Mouse (Mus musculus): ENCODE measurements around the gene Fry. TPM values are rescaled to one million over a fixed set of nuclear protein-coding genes. Genes with fewer than 3 reads are reported as not detected.
A peak's percentile ranks its signal among the peaks of the same experiment; 100 is the strongest.

Gene Fry
- total and polyA plus RNA-seq, 3 experiments = 1.9 to 2.3 TPM; not detected in 1

DNA sequence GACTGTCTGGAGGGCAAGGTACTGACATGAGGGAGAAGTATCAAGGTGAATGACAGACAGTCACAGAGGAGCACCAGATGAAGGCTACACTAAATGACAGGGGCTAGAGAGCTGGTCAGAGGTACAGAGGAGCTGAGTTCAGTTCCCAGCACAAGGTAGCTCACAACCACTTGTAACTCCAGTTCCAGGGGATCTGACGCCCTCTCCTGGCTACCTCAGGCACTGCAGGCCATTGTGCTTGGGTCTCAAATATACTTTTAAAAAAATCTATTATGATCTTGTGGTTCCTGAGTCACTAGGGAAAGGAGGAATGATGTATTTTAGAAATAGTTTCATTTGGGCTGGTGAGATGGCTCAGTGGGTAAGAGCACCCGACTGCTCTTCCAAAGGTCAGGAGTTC lies 229.4 kb downstream of the Fry start:
- H3K27ac ChIP-seq (ENCODE audit: control insufficient read depth, low read depth, low read length) = no peak overlapping the region
- TF ChIP-seq GATA1 (IDR thresholded peaks at IDR 0.05; ENCODE audit: low read depth, low read length) (no peak), USF2 (IDR thresholded peaks at IDR 0.05; ENCODE audit: borderline replicate concordance in 1 of 2, insufficient read depth in 1 of 2, low read depth in 1 of 2, low read length in 2 of 2) (no peak), SMC3 (IDR thresholded peaks at IDR 0.05; ENCODE audit: low read depth, low read length) (0 out of 2 replicates have a peak, but pooled peaks have one; percentile 7), TCF12 (IDR thresholded peaks at IDR 0.05; ENCODE audit: low read depth, low read length) (no peak), CTCF (IDR thresholded peaks at IDR 0.05 in 2 of 3, conservative IDR thresholded peaks at IDR 0.05 in 1 of 3; ENCODE audit: control insufficient read depth in 1 of 3, insufficient read depth in 1 of 3, low read depth in 2 of 3, low read length in 3 of 3, poor library complexity in 1 of 3, severe bottlenecking in 1 of 3) (peak; percentile 16 to 32 (median 27); a peak in 5 of 6 replicates), RCOR1 (IDR thresholded peaks at IDR 0.05; ENCODE audit: low read depth, low read length) (no peak)
- no peaks in the 10 kb centered on the region for H3K4me1 ChIP-seq (ENCODE audit: control insufficient read depth in 1 of 2, insufficient read depth in 2 of 2, low read length in 2 of 2)
- H3K9me3 ChIP-seq (replicated peaks; ENCODE audit: insufficient read depth, low read length) = no peaks in the 10 kb centered on the region
- no peaks in the 10 kb centered on the region for H3K79me2 ChIP-seq (ENCODE audit: control insufficient read depth, insufficient read depth, low read length, poor library complexity)
- DNase-seq (ENCODE audit: low read depth, low spot score) = no peak
- H3K4me3 ChIP-seq (ENCODE audit: control insufficient read depth in 1 of 2, insufficient read depth in 1 of 2, low read depth in 2 of 2, low read length in 2 of 2) = no peak overlapping the region
- H3K36me3 ChIP-seq (ENCODE audit: control insufficient read depth in 1 of 2, insufficient read depth in 2 of 2, low read length in 2 of 2) = no peaks in the 10 kb centered on the region
- H3K9ac ChIP-seq (ENCODE audit: control insufficient read depth, low read depth, low read length, poor library complexity, severe bottlenecking) = no peak overlapping the region
- no peaks in the 10 kb centered on the region for H3K27me3 ChIP-seq (ENCODE audit: control insufficient read depth in 1 of 2, insufficient read depth in 2 of 2, low read length in 2 of 2)

DNA sequence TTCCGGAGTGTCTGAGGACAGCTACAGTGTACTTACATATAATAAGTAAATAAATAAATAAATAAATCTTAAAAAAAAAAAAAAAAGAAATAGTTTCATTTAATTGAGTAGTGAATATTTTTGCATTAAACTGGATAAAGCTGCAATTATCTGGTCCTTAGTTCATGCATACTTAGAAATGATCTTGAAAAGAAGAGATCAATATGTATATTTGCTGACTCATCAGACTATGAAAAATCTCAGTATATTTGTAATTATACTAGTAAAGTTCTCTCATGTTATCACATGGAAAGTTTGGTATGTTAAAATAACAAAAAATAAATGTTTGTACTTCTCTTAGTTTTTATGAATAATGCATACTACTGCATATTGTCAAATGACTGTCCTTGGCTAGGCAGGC lies 229.9 kb downstream of the Fry start:
- Histone ChIP-seq H3K4me3 (ENCODE audit: control insufficient read depth in 1 of 2, insufficient read depth in 1 of 2, low read depth in 2 of 2, low read length in 2 of 2) (no peak overlapping the region), H3K79me2 (ENCODE audit: control insufficient read depth, insufficient read depth, low read length, poor library complexity) (no peaks in the 10 kb centered on the region), H3K9me3 (replicated peaks; ENCODE audit: insufficient read depth, low read length) (no peaks in the 10 kb centered on the region), H3K36me3 (ENCODE audit: control insufficient read depth in 1 of 2, insufficient read depth in 2 of 2, low read length in 2 of 2) (no peaks in the 10 kb centered on the region), H3K4me1 (ENCODE audit: control insufficient read depth in 1 of 2, insufficient read depth in 2 of 2, low read length in 2 of 2) (no peaks in the 10 kb centered on the region), H3K27ac (ENCODE audit: control insufficient read depth, low read depth, low read length) (no peak overlapping the region), H3K9ac (ENCODE audit: control insufficient read depth, low read depth, low read length, poor library complexity, severe bottlenecking) (no peak overlapping the region), H3K27me3 (ENCODE audit: control insufficient read depth in 1 of 2, insufficient read depth in 2 of 2, low read length in 2 of 2) (no peaks in the 10 kb centered on the region)
- DNase-seq (ENCODE audit: low read depth, low spot score) = no peak
- TF ChIP-seq MAFK (IDR thresholded peaks at IDR 0.05; ENCODE audit: borderline replicate concordance, low read depth, low read length) = peak; percentile 62; the same call in 1 of the 2 replicates
- no peak for TF ChIP-seq E2F4 (IDR thresholded peaks at IDR 0.05; ENCODE audit: borderline replicate concordance, low read depth, low read length)
- no peak for TF ChIP-seq MXI1 (IDR thresholded peaks at IDR 0.05; ENCODE audit: low read depth, low read length)
- TF ChIP-seq RAD21 (IDR thresholded peaks at IDR 0.05; ENCODE audit: low read depth, low read length) = no peak
- TF ChIP-seq CHD2 (IDR thresholded peaks at IDR 0.05; ENCODE audit: low read length) = no peak

- H3K27ac ChIP-seq (ENCODE audit: control insufficient read depth, low read depth, low read length) = no peak overlapping the region
- H3K4me3 ChIP-seq (ENCODE audit: control insufficient read depth in 1 of 2, insufficient read depth in 1 of 2, low read depth in 2 of 2, low read length in 2 of 2) = no peak overlapping the region
- no peaks in the 10 kb centered on the region for H3K36me3 ChIP-seq (ENCODE audit: control insufficient read depth in 1 of 2, insufficient read depth in 2 of 2, low read length in 2 of 2)
- no peak for DNase-seq (ENCODE audit: low read depth, low spot score)
- no peaks in the 10 kb centered on the region for H3K9me3 ChIP-seq (replicated peaks; ENCODE audit: insufficient read depth, low read length)
- H3K27me3 ChIP-seq (ENCODE audit: control insufficient read depth in 1 of 2, insufficient read depth in 2 of 2, low read length in 2 of 2) = no peaks in the 10 kb centered on the region
- H3K4me1 ChIP-seq (ENCODE audit: control insufficient read depth in 1 of 2, insufficient read depth in 2 of 2, low read length in 2 of 2) = no peaks in the 10 kb centered on the region
- H3K9ac ChIP-seq (ENCODE audit: control insufficient read depth, low read depth, low read length, poor library complexity, severe bottlenecking) = no peak overlapping the region
- H3K79me2 ChIP-seq (ENCODE audit: control insufficient read depth, insufficient read depth, low read length, poor library complexity) = no peaks in the 10 kb centered on the region
- no peak for TF ChIP-seq MYB (IDR thresholded peaks at IDR 0.05; ENCODE audit: low read depth, low read length)
Measured at GRCm38 (mm10) chr5:150351191-150351590, 232.7 kb downstream of the Fry start.
